In the genomic region with DNA sequence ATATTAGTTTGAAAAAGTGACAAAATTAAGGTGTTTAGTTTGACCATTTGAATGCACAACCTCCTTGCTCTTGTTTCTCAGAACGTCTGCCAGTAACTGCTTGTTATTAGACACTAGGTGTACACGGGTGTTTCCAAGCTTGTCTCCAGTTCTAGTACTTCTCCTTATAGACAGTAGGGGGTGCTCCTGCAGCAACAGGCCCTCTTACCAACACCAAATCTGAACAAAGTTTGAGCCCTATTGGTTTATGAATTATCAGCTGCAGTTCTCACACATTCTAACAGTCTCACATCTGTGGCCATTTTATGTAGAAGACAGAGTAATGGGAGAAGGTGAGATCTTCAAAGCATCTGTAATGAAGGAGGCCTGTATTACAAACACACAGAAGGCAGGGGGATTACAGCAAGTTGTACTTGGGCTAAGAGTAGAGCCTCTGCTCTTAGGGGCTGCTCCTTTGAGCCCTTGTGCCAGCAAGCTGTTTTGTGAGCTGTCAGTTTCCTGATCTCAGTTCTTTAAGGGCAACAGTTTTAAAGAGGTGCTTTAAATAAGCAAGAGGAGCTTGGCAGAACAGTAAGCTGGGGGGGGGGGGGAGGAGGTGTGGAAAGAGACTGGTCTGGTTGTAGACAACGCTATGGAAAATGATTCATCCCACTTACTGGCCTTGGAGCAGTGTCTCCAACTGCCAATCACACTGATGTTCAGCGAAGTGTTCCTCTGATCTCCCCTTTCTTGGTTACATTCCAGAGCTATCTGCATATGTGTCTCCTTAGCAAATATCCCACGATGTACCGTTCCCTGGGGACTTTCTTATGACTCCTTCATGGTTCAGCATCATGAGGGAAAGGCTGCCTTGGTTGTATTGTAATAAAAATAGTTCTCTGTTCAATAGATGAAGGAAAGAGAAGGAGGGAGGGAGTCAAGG, we compare ENCODE assay signal across 15 mouse cellular contexts.
A peak's percentile ranks its signal among the peaks of the same experiment; 100 is the strongest.
DNase-seq lines count a peak whose midpoint lies in the region; ATAC-seq and TF ChIP-seq lines count a peak whose summit lies in the region.
"Had no signal": no experiment of that assay in that cellular context is flagged by ENCODE, and none has a peak within 500 bp of the region (broad histone marks: within the 10 kb centered on the region; RNA-seq: fewer than 3 reads in every experiment).

No protein-coding gene starts in this region.

- no peak for ATAC-seq in hindbrain, postnatal 0 days
- ATAC-seq in hindbrain, embryonic 16.5 days = no peak

- no peak overlapping the region for H3K9ac ChIP-seq in hindbrain, postnatal 0 days (replicated peaks; ENCODE audit: low read length)
- H3K9ac ChIP-seq in hindbrain, embryonic 16.5 days (ENCODE audit: low read depth, low read length) = no peak overlapping the region
- H3K9ac ChIP-seq: embryonic facial prominence, embryonic 15.5 days had no signal

- H3K4me3 ChIP-seq in hindbrain, postnatal 0 days (ENCODE audit: low read length) = no peak overlapping the region
- no peak overlapping the region for H3K4me3 ChIP-seq in hindbrain, embryonic 16.5 days (ENCODE audit: low read length)
- H3K4me3 ChIP-seq: embryonic facial prominence, embryonic 15.5 days had no signal

- H3K9me3 ChIP-seq in hindbrain, postnatal 0 days (ENCODE audit: low read length) = no peaks in the 10 kb centered on the region
- no peaks in the 10 kb centered on the region for H3K9me3 ChIP-seq in hindbrain, embryonic 16.5 days (ENCODE audit: control insufficient read depth, low read length)
- H3K9me3 ChIP-seq: embryonic facial prominence, embryonic 15.5 days had no signal

- WGBS in hindbrain, postnatal 0 days = 52% methylated on average over 6 of the region's 6 CpGs
- 60% methylated on average over 6 of the region's 6 CpGs for WGBS in hindbrain, embryonic 16.5 days

- no peaks in the 10 kb centered on the region for H3K36me3 ChIP-seq in hindbrain, postnatal 0 days (ENCODE audit: insufficient read depth, low read length)
- no peaks in the 10 kb centered on the region for H3K36me3 ChIP-seq in hindbrain, embryonic 16.5 days (ENCODE audit: control insufficient read depth, insufficient read depth, low read length)
- H3K36me3 ChIP-seq: embryonic facial prominence, embryonic 15.5 days had no signal

- TF ChIP-seq CTCF in hindbrain, postnatal 0 days (IDR thresholded peaks at IDR 0.05; ENCODE audit: low read depth) = peak; percentile 44

- H3K27ac ChIP-seq in hindbrain, postnatal 0 days = no peak overlapping the region
- H3K27ac ChIP-seq in hindbrain, embryonic 16.5 days (ENCODE audit: low read depth, low read length) = no peak overlapping the region
- H3K27ac ChIP-seq: embryonic facial prominence, embryonic 15.5 days; macrophage had no signal

- no peak overlapping the region for H3K4me2 ChIP-seq in hindbrain, postnatal 0 days (ENCODE audit: low read depth, low read length)
- no peak overlapping the region for H3K4me2 ChIP-seq in hindbrain, embryonic 16.5 days (ENCODE audit: low read length)
- H3K4me2 ChIP-seq: embryonic facial prominence, embryonic 15.5 days had no signal

- no peaks in the 10 kb centered on the region for H3K4me1 ChIP-seq in hindbrain, postnatal 0 days (ENCODE audit: insufficient read depth, low read length)
- H3K4me1 ChIP-seq in hindbrain, embryonic 16.5 days (ENCODE audit: control insufficient read depth, insufficient read depth, low read depth, low read length) = no peaks in the 10 kb centered on the region

- DNase-seq in hindbrain, postnatal 0 days (ENCODE audit: low spot score) = no peak
- peak; percentile 36 for DNase-seq in 416B (ENCODE audit: low read depth)
- peak; percentile 52 for DNase-seq in Muller cell, postnatal 12 days (ENCODE audit: inconsistent ontology term)
- peak; percentile 24 for DNase-seq in embryo, embryonic 11.5 days (ENCODE audit: low read depth, low spot score)
- DNase-seq in thymus, postnatal 4 days = no peak
- DNase-seq in adrenal gland, postnatal 4 days (ENCODE audit: low spot score in 2 of 2) = no peak
- DNase-seq in B cell, adult 2 months = no peak
- DNase-seq: adrenal gland, adult 2 months; cerebellum, adult 11-12 months; kidney, adult 8-10 months; liver; right cerebral cortex, postnatal 4 days had no signal

- no peaks in the 10 kb centered on the region for H3K27me3 ChIP-seq in hindbrain, postnatal 0 days (ENCODE audit: insufficient read depth, low read length)
- no peaks in the 10 kb centered on the region for H3K27me3 ChIP-seq in hindbrain, embryonic 16.5 days (replicated peaks; ENCODE audit: control insufficient read depth, insufficient read depth, low read length)
- H3K27me3 ChIP-seq: embryonic facial prominence, embryonic 15.5 days had no signal

Comparison
In these comparisons a context has a peak if more than half of its experiments do, and no peak if none do; other contexts are left out.
1. DNase-seq: peak in 416B (single experiment), Muller cell, postnatal 12 days (single experiment) and embryo, embryonic 11.5 days (single experiment); none in hindbrain, postnatal 0 days (single experiment), thymus, postnatal 4 days (single experiment), adrenal gland, postnatal 4 days (0 of 2) and B cell, adult 2 months (0 of 2).